Mouse (Mus musculus) midbrain, embryonic 15.5 days (tissue): ENCODE measurements around the gene Camta1. TPM values are rescaled to one million over a fixed set of nuclear protein-coding genes. Genes with fewer than 3 reads are reported as not detected.

Experiments used
- ATAC-seq: fragments of 200-750 bp; cut with Nextera tagmentation; replicated peaks from 2 replicates; pipeline ENCODE4 v1.8.0; 2017; ENCODE audit warnings: moderate TSS enrichment
- H3K27ac ChIP-seq: fragments of 300-500 bp; sonication (generic); 2 replicates; pipeline ENCODE4 v1.5.1; 2015; ENCODE audit warnings: mild to moderate bottlenecking, inconsistent platforms
- H3K27me3 ChIP-seq: fragments of 300-500 bp; sonication (generic); replicated peaks from 2 replicates; pipeline ENCODE4 v1.6.1; 2015; ENCODE audit warnings: inconsistent platforms
- H3K36me3 ChIP-seq: fragments of 300-500 bp; sonication (generic); replicated peaks from 2 replicates; pipeline ENCODE4 v1.6.1; 2015; ENCODE audit warnings: inconsistent platforms
- H3K4me1 ChIP-seq: fragments of 300-500 bp; sonication (generic); 2 replicates; pipeline ENCODE4 v1.6.1; 2015; ENCODE audit warnings: inconsistent platforms
- H3K4me2 ChIP-seq: fragments of 300-500 bp; sonication (generic); 2 replicates; pipeline ENCODE4 v1.6.1; 2015; ENCODE audit warnings: inconsistent platforms, mild to moderate bottlenecking, moderate library complexity
- H3K4me3 ChIP-seq: fragments of 300-500 bp; sonication (generic); 2 replicates; pipeline ENCODE4 v1.5.1; 2015; ENCODE audit warnings: mild to moderate bottlenecking, inconsistent platforms
- H3K9ac ChIP-seq: fragments of 300-500 bp; sonication (generic); 2 replicates; pipeline ENCODE4 v1.6.1; 2015; ENCODE audit warnings: mild to moderate bottlenecking, inconsistent platforms
- H3K9me3 ChIP-seq: fragments of 300-500 bp; sonication (generic); 2 replicates; pipeline ENCODE4 v1.6.1; 2016; ENCODE audit warnings: inconsistent platforms
- WGBS: fragments of 180-500 bp; shearing (Covaris S2); methylation state at CpG from one replicate; pipeline ENCODE4 v1.1.7; 2015; ENCODE audit warnings: mixed read lengths; 5-methylcytosine and 5-hydroxymethylcytosine counted together
- polyA plus RNA-seq: library from polyadenylated mRNA; unstranded; fragments of >200 nt; fragmentation: Nextera tagmentation; extraction: Ambion mirVana; gene quantifications from 2 replicates; pipeline ENCODE4 v1.2.1, GENCODE M21; 2015

Gene Camta1
- polyA plus RNA-seq, 1 experiment from 2014 or later: 156 TPM

DNA sequence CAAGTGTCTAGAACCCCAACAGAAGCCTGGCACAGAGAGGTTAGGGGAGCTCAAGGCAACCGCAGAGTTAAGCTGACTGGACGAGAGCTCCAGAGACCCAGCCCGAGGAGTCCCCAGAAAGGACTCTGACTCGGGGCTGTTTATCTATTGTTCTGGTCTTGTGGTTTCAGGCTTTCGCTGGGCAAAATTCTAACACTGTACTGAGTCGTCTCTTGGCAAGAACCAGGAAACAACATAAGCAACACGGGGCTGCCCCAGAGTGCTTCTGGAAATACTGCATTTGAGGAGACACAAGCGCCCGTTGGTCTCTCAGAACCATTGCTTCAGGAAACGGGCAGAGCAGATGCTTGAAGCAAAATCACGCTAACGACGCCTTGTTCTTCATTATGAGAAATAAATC is 860.3 kb downstream of the Camta1 start:
- Histone ChIP-seq H3K4me3 (no peak overlapping the region), H3K9me3 (no peaks in the 10 kb centered on the region), H3K4me1 (no peaks in the 10 kb centered on the region), H3K9ac (no peak overlapping the region), H3K36me3 (no peaks in the 10 kb centered on the region), H3K27ac (no peak overlapping the region), H3K27me3 (no peaks in the 10 kb centered on the region), H3K4me2 (no peak overlapping the region)
- no peak for ATAC-seq
- WGBS: 74% methylated on average over 13 of the region's 13 CpGs

DNA sequence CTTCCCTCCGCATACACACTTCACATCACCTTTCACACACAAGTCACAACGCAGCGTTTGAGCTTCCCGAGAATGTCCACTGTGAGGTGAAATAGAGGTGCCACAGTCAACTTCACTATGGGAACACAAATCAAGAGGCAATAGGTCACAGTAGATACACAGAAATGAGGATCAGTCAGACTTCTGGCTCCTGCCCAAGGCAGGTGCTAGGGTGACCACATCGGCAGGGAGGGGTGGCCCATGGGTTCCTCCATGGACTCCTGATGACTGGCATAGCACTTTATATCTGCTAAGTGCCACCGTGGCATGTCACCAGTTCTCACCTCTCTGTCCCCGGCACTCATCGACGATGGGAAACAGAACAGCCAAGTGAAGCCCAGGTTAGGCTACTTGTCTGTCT is 863.0 kb downstream of the Camta1 start:
- 97% methylated on average over 9 of the region's 9 CpGs for WGBS

DNA sequence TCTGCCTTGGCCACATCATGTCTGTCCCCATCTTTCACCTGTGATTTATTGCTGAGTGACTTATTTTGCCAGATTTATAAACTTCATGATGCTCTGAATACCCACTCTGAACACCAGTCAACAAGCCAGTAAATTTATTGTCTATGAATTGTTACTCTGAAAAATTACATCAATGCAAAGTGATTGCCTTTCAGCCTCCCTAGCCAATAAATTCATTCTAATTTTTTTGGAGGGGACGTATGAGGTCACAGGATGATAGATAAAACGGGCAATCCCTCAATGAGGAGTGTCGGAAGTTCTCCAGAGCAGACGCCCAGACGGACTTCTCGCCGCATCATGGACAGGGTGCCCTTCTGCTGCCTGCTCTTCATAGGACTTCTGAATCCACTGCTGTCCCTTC is 864.9 kb downstream of the Camta1 start, which contains the start of gene Uts2:
Uts2 (plus strand) TSS at position 301 of the 400 bp plus-strand sequence.
- no peak for ATAC-seq
- H3K27ac ChIP-seq: no peak within 1 kb of the TSS
- H3K4me1 ChIP-seq: no peaks in the 10 kb centered on the region
- H3K9me3 ChIP-seq: no peaks in the 10 kb centered on the region
- H3K27me3 ChIP-seq: no peaks in the 10 kb centered on the region
- H3K4me3 ChIP-seq: no peak within 1 kb of the TSS
- H3K9ac ChIP-seq: no peak within 1 kb of the TSS
- no peaks in the 10 kb centered on the region for H3K36me3 ChIP-seq
- H3K4me2 ChIP-seq: no peak within 1 kb of the TSS
- WGBS: 94% methylated on average over 7 of the region's 7 CpGs

More for the DNA sequence above, 863.0 kb downstream of the Camta1 start:
- no peak overlapping the region for H3K4me3 ChIP-seq
- H3K9ac ChIP-seq: no peak overlapping the region
- no peak overlapping the region for H3K4me2 ChIP-seq
- H3K36me3 ChIP-seq: no peaks in the 10 kb centered on the region
- H3K9me3 ChIP-seq: no peaks in the 10 kb centered on the region
- no peaks in the 10 kb centered on the region for H3K4me1 ChIP-seq
- H3K27ac ChIP-seq: no peak overlapping the region
- ATAC-seq: no peak
- H3K27me3 ChIP-seq: no peaks in the 10 kb centered on the region

DNA sequence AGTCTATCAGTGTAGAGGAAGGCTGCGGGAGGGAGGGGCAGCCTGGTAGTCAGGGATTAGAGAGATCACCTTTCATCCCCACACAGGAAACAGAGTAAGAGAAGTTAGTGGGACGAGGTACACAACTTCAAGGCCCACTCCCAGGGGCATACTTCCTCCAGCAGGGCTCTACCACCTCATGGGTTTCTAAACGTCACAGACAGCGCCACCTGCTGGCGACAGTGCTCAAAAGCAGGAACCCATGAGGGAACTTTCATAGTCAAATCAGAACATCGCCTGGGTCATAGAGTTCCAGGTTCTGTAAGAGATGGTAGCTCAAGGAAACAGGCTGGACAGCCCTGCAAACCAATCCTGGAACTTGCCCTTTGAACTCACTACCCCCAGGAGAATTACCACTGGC is 871.5 kb downstream of the Camta1 start:
- 50% methylated on average over 6 of the region's 6 CpGs for WGBS
- Histone ChIP-seq H3K4me1 (no peaks in the 10 kb centered on the region), H3K4me2 (no peak overlapping the region), H3K9me3 (no peaks in the 10 kb centered on the region), H3K27ac (no peak overlapping the region), H3K9ac (no peak overlapping the region), H3K36me3 (no peaks in the 10 kb centered on the region), H3K4me3 (no peak overlapping the region), H3K27me3 (no peaks in the 10 kb centered on the region)
- ATAC-seq: no peak

DNA sequence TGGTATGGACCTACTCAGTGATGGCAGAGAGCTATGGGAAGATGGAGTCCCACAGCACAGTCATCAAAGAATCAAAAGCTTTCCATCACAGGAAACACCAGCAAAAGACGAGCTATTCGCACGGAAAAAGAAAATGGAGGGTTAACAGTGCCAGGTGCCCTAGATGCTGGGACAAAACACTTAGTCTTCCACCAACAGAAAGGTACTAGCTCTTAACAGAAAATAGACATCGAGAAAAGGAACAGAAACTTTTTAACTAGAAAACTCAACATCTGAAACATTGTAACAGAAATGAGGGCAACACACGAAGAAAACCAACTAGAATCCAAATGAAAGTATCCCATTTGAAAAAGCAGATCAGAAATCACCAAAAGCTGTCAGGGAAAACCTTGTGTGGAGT is 881.5 kb downstream of the Camta1 start:
- Histone ChIP-seq H3K27me3 (no peaks in the 10 kb centered on the region), H3K27ac (no peak overlapping the region), H3K4me2 (no peak overlapping the region), H3K9me3 (no peaks in the 10 kb centered on the region), H3K4me3 (no peak overlapping the region), H3K9ac (no peak overlapping the region), H3K36me3 (no peaks in the 10 kb centered on the region), H3K4me1 (no peaks in the 10 kb centered on the region)
- WGBS: 93% methylated on average over 5 of the region's 5 CpGs
- no peak for ATAC-seq

DNA sequence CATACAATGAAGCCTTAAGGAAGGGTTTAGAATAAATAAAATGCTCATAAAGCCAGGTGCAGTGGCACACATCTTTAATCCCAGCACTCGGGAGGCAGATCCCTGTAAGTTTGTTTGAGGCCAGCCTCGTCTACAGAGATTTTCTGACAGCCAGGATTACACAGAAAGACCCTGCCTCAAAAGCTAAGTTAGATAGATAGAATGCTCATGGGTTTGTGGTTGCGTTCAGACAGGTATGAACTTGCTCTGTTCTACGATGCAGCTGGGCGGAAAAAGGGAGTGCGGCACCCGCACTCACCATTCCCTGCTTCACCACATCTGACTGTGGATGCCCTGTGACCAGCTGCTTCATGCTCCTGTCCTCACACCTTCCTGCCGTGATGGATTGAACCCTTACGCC is 882.2 kb downstream of the Camta1 start:
- H3K27me3 ChIP-seq: no peaks in the 10 kb centered on the region
- no peaks in the 10 kb centered on the region for H3K36me3 ChIP-seq
- no peak overlapping the region for H3K9ac ChIP-seq
- no peak for ATAC-seq
- no peak overlapping the region for H3K4me2 ChIP-seq
- no peaks in the 10 kb centered on the region for H3K4me1 ChIP-seq
- H3K9me3 ChIP-seq: no peaks in the 10 kb centered on the region
- no peak overlapping the region for H3K27ac ChIP-seq
- H3K4me3 ChIP-seq: no peak overlapping the region
- WGBS: 83% methylated on average over 9 of the region's 9 CpGs

DNA sequence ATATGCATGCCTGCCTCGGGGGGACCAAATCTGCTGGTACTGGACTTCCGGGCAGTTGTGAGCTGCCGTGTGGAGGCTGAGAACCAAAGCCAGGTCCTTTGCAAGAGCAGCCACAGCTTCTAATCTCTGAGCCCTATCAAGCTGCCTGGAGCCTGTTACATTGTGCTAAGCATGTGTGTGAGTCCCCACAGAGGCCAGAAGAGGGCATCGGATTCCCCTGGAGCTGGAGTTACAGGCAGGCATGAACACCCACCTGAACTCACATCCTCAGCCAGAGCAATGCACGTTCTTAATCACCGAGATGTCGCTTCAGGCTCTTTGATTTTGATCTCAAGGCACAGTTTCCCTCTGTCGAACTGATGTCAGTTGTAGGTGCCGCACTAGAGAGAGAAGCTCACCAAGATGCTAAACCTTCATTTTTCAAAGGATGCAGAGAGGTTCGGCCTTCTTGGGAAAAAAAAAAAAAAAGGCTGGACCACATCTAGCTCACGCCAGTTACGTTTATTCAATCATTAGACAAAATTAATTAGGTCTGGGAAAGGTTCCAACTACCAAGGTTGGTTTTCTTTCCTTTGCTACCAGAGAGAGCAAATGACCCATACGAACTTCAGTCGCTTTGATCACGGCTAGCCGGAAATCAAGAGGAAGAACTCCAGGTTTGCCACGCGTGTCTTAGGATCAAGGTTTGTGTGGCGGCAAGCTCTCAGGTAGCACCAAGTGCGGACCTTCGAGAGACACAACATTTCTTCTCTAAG is 883.3 kb downstream of the Camta1 start:
- no peak for ATAC-seq
- H3K9me3 ChIP-seq: no peaks in the 10 kb centered on the region
- no peak overlapping the region for H3K4me3 ChIP-seq
- H3K4me1 ChIP-seq: no peaks in the 10 kb centered on the region
- H3K27ac ChIP-seq: no peak overlapping the region
- H3K27me3 ChIP-seq: no peaks in the 10 kb centered on the region
- no peak overlapping the region for H3K4me2 ChIP-seq
- 88% methylated on average over 21 of the region's 21 CpGs for WGBS
- H3K9ac ChIP-seq: no peak overlapping the region
- no peaks in the 10 kb centered on the region for H3K36me3 ChIP-seq

DNA sequence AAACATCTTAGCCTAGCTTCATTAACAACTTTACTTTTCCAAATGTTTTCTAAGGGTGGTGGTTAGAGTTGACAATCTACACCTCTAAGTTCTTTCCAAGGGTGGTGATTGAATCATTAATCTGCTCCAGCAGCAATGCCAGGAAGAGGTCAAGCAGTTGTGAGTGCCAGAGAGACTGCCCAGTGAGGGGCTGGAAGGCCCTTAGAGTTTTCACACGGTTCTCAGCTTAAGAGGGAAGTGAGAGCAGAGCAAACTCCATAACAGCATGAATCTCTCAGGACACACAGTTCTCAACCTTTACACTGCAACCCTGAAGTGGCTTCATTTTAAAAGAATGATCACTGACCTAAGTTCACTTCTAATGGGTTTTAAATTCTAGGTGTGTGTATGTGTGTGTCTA is 886.5 kb downstream of the Camta1 start:
- Histone ChIP-seq H3K4me3 (no peak overlapping the region), H3K4me1 (no peaks in the 10 kb centered on the region), H3K27me3 (no peaks in the 10 kb centered on the region), H3K9ac (no peak overlapping the region), H3K27ac (no peak overlapping the region), H3K9me3 (no peaks in the 10 kb centered on the region), H3K4me2 (no peak overlapping the region), H3K36me3 (no peaks in the 10 kb centered on the region)
- 40% methylated on average over 1 of the region's 1 CpGs for whole genome bisulfite sequencing
- no peak for ATAC-seq

DNA sequence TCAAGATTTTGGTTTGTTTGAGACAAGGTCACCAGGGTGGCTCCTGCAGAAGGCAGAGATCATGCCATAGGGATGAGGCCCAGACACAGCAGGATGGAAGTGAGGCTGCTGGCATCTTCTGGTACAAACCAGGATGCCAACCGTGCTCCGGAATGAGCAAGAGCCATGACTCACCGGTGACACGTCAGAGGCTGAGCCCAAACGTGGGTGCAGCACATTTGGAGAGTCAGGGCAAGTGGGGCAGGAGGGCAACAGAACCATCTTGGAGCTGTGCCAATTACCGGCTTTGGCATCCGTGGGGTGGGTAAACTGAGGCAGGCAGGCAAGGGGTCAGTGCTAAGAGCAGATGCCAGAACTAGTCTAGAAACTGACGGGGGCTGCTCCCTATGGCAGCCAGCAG is 888.4 kb downstream of the Camta1 start:
- Histone ChIP-seq H3K9ac (no peak overlapping the region), H3K4me3 (no peak overlapping the region), H3K36me3 (no peaks in the 10 kb centered on the region), H3K9me3 (no peaks in the 10 kb centered on the region), H3K4me2 (no peak overlapping the region), H3K4me1 (no peaks in the 10 kb centered on the region), H3K27me3 (no peaks in the 10 kb centered on the region), H3K27ac (no peak overlapping the region)
- no peak for ATAC-seq
- 79% methylated on average over 8 of the region's 8 CpGs for WGBS

DNA sequence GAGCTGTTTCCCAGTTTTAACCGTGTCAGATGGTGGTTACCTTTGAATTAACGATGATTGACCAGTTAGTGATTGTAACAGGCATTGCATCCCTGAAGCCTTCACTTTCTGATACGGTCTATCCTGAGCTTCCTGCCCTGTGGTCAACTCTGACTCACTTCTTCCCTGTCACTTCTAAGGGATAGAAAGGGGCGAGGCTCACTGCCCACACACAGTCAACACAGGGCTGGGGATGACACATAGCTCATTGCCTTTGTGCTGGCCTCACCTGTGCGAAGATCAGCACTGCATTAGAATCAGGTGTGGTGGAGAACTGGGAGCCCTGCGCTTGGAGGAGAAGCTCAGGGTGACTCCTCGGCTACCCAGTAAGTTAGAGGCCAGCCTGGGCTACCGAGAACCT is 892.7 kb downstream of the Camta1 start:
- no peak overlapping the region for H3K4me3 ChIP-seq
- no peak for ATAC-seq

DNA sequence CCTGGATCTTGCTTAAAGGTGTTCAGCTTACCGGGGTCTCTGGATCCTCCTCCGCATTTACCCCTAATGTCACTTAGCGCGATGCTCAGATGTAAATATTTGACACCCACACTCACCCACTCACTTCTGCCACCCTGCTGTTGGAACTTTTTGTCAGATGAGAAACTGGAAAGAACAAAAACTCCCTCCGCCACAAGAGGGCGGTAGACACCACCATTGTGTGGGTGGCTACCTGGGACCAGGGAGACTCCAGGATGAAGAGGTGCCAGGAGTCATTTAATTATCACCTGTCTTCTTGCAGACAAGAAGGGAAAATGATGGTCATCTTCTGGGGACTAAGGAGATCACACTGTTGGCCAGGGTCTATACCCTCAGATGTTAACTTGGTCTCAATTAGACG is 895.1 kb downstream of the Camta1 start:
- Histone ChIP-seq H3K9me3 (no peaks in the 10 kb centered on the region), H3K9ac (no peak overlapping the region), H3K27ac (no peak overlapping the region), H3K27me3 (no peaks in the 10 kb centered on the region; the same call in 1 of the 2 replicates), H3K4me1 (0 out of 2 replicates have a peak, but pooled peaks cover 6% of the 10 kb centered on the region), H3K36me3 (no peaks in the 10 kb centered on the region), H3K4me2 (no peak overlapping the region), H3K4me3 (no peak overlapping the region)
- ATAC-seq: no peak
- 26% methylated on average over 7 of the region's 7 CpGs for WGBS

More for the DNA sequence above, 892.7 kb downstream of the Camta1 start:
- WGBS: 91% methylated on average over 8 of the region's 8 CpGs
- Histone ChIP-seq H3K9me3 (no peaks in the 10 kb centered on the region), H3K4me2 (no peak overlapping the region), H3K27ac (no peak overlapping the region), H3K27me3 (no peaks in the 10 kb centered on the region; the same call in 1 of the 2 replicates), H3K4me1 (0 out of 2 replicates have a peak, but pooled peaks cover 6% of the 10 kb centered on the region), H3K36me3 (no peaks in the 10 kb centered on the region), H3K9ac (no peak overlapping the region)

DNA sequence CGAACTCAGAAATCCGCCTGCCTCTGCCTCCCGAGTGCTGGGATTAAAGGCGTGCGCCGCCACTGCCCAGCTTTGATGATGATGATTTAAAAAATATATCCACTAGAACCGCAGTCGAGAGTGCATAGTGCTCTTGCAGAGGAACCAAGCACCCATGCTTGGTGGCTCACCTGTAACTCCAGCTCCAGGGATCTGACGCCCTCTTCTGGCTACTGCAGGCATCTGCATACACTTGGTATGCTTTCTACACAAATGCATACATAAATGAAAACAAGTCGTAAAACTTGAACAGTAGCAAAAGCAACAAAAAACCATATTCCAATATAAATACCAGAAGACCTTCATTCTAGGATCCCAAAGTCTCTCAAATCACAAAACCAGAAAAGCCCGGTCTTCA is 896.1 kb downstream of the Camta1 start:
- H3K9me3 ChIP-seq: no peaks in the 10 kb centered on the region
- no peak for ATAC-seq
- H3K9ac ChIP-seq: no peak overlapping the region
- H3K27me3 ChIP-seq: no peaks in the 10 kb centered on the region; the same call in 1 of the 2 replicates
- H3K4me1 ChIP-seq: 0 out of 2 replicates have a peak, but pooled peaks cover 6% of the 10 kb centered on the region
- no peak overlapping the region for H3K4me2 ChIP-seq
- no peak overlapping the region for H3K27ac ChIP-seq
- H3K36me3 ChIP-seq: no peaks in the 10 kb centered on the region
- no peak overlapping the region for H3K4me3 ChIP-seq
- WGBS: 70% methylated on average over 11 of the region's 11 CpGs
